Comparison of ENCODE assay signal across 21 mouse cellular contexts in genomic region chr1:192128343-192128742, GRCm38 (mm10). TPM values are rescaled to one million over a fixed set of nuclear protein-coding genes. Genes with fewer than 3 reads are reported as not detected.
DNase-seq lines count a peak whose midpoint lies in the region; ATAC-seq and TF ChIP-seq lines count a peak whose summit lies in the region.
"Had no signal": no experiment of that assay in that cellular context is flagged by ENCODE, and none has a peak within 500 bp of the region (broad histone marks: within the 10 kb centered on the region; RNA-seq: fewer than 3 reads in every experiment).

No protein-coding gene starts in this region.

- TF ChIP-seq POLR2A in MEL (IDR thresholded peaks at IDR 0.05; ENCODE audit: control insufficient read depth in 1 of 2, insufficient read depth in 1 of 2, low read depth in 1 of 2, low read length in 2 of 2, poor library complexity in 1 of 2), result no peak

- H3K27me3 ChIP-seq in MEL (ENCODE audit: control insufficient read depth in 1 of 2, insufficient read depth in 2 of 2, low read length in 2 of 2), result no peaks in the 10 kb centered on the region
- H3K27me3 ChIP-seq in liver, embryonic 12.5 days (replicated peaks), result no peaks in the 10 kb centered on the region
- H3K27me3 ChIP-seq in liver, embryonic 16.5 days (ENCODE audit: control insufficient read depth, insufficient read depth, low read depth, low read length), result no peaks in the 10 kb centered on the region
- no peaks in the 10 kb centered on the region for H3K27me3 ChIP-seq in hindbrain, embryonic 11.5 days (ENCODE audit: control insufficient read depth, insufficient read depth, low read length)
- H3K27me3 ChIP-seq: embryonic facial prominence, embryonic 13.5 days; forebrain, embryonic 12.5 days; heart, embryonic 12.5 days; hindbrain, embryonic 15.5 days; Patski had no signal

- peak; percentile 53; the same call in 1 of the 2 replicates for ATAC-seq in liver, embryonic 12.5 days
- peak; percentile 35 for ATAC-seq in liver, embryonic 16.5 days (ENCODE audit: low read depth)
- no peak for ATAC-seq in hindbrain, embryonic 11.5 days (ENCODE audit: low FRiP score)
- ATAC-seq in inflammation-experienced regulatory T-cells, adult 6 months, result no peak
- ATAC-seq: activated CD4-positive, CD25-positive, alpha-beta regulatory T cell, adult 4 months; forebrain, embryonic 16.5 days; Patski had no signal

- H3K9me3 ChIP-seq in MEL (replicated peaks; ENCODE audit: insufficient read depth, low read length), result no peaks in the 10 kb centered on the region
- H3K9me3 ChIP-seq in liver, embryonic 12.5 days (replicated peaks), result no peaks in the 10 kb centered on the region
- no peaks in the 10 kb centered on the region for H3K9me3 ChIP-seq in liver, embryonic 16.5 days (replicated peaks; ENCODE audit: control insufficient read depth, low read length)
- no peaks in the 10 kb centered on the region for H3K9me3 ChIP-seq in hindbrain, embryonic 11.5 days (ENCODE audit: control insufficient read depth, low read length)
- H3K9me3 ChIP-seq: embryonic facial prominence, embryonic 13.5 days; forebrain, embryonic 12.5 days; heart, embryonic 12.5 days; hindbrain, embryonic 10.5 days; hindbrain, embryonic 15.5 days had no signal

- H3K4me2 ChIP-seq in liver, embryonic 12.5 days, result no peak overlapping the region
- H3K4me2 ChIP-seq in liver, embryonic 16.5 days (ENCODE audit: low read depth, low read length), result no peak overlapping the region
- no peak overlapping the region for H3K4me2 ChIP-seq in hindbrain, embryonic 11.5 days (replicated peaks; ENCODE audit: low read depth, low read length)
- H3K4me2 ChIP-seq: embryonic facial prominence, embryonic 13.5 days; forebrain, embryonic 12.5 days; heart, embryonic 12.5 days; hindbrain, embryonic 15.5 days had no signal

- peak; percentile 47 for DNase-seq in MEL (ENCODE audit: low read depth, low spot score)
- peak; percentile 9 for DNase-seq in retina, postnatal 1 day
- DNase-seq in hindbrain, embryonic 11.5 days (ENCODE audit: low spot score), result no peak
- no peak for DNase-seq in thymus, postnatal 14 days
- DNase-seq: adrenal gland, postnatal 14 days; cerebellum, adult 18-20 months; cerebellum, adult 9-11 months; cerebellum, postnatal 36 days; gastrocnemius, postnatal 10 days; heart, adult 2 months had no signal

- H3K36me3 ChIP-seq in MEL (ENCODE audit: control insufficient read depth in 1 of 2, insufficient read depth in 2 of 2, low read length in 2 of 2), result peaks cover 9 to 28% of the 10 kb centered on the region in 2 experiments
- H3K36me3 ChIP-seq in liver, embryonic 12.5 days, result peaks cover 52% of the 10 kb centered on the region
- peaks cover 14% of the 10 kb centered on the region for H3K36me3 ChIP-seq in liver, embryonic 16.5 days (ENCODE audit: control insufficient read depth, insufficient read depth)
- peaks cover 3% of the 10 kb centered on the region; the same call in 1 of the 2 replicates for H3K36me3 ChIP-seq in hindbrain, embryonic 11.5 days (ENCODE audit: control insufficient read depth, insufficient read depth, low read length)

- peak; percentile 49 to 67 for TF ChIP-seq EP300 in MEL (IDR thresholded peaks at IDR 0.05; ENCODE audit: low read depth in 1 of 2, low read length in 2 of 2)

- H3K9ac ChIP-seq in MEL (ENCODE audit: control insufficient read depth, low read depth, low read length, poor library complexity, severe bottlenecking), result no peak overlapping the region; the same call in 1 of the 2 replicates
- no peak overlapping the region for H3K9ac ChIP-seq in liver, embryonic 12.5 days
- no peak overlapping the region for H3K9ac ChIP-seq in liver, embryonic 16.5 days (ENCODE audit: low read depth, low read length)
- no peak overlapping the region for H3K9ac ChIP-seq in hindbrain, embryonic 11.5 days (ENCODE audit: low read depth, low read length)
- H3K9ac ChIP-seq: embryonic facial prominence, embryonic 13.5 days; forebrain, embryonic 12.5 days; heart, embryonic 12.5 days; hindbrain, embryonic 15.5 days had no signal

- no peak for TF ChIP-seq RAD21 in MEL (IDR thresholded peaks at IDR 0.05; ENCODE audit: low read depth, low read length)

- TF ChIP-seq CTCF in MEL (IDR thresholded peaks at IDR 0.05 in 2 of 3, conservative IDR thresholded peaks at IDR 0.05 in 1 of 3; ENCODE audit: control insufficient read depth in 1 of 3, insufficient read depth in 1 of 3, low read depth in 2 of 3, low read length in 3 of 3, poor library complexity in 1 of 3, severe bottlenecking in 1 of 3), result no peak

- H3K4me3 ChIP-seq in MEL (ENCODE audit: control insufficient read depth in 1 of 2, insufficient read depth in 1 of 2, low read depth in 2 of 2, low read length in 2 of 2), result no peak overlapping the region
- no peak overlapping the region for H3K4me3 ChIP-seq in liver, embryonic 12.5 days
- H3K4me3 ChIP-seq in liver, embryonic 16.5 days (ENCODE audit: low read depth, low read length), result no peak overlapping the region
- H3K4me3 ChIP-seq in hindbrain, embryonic 11.5 days (ENCODE audit: low read depth, low read length), result no peak overlapping the region
- H3K4me3 ChIP-seq: embryonic facial prominence, embryonic 13.5 days; forebrain, embryonic 12.5 days; heart, adult 2 months; heart, embryonic 12.5 days; hindbrain, embryonic 10.5 days; hindbrain, embryonic 15.5 days had no signal

- 71% methylated on average over 8 of the region's 8 CpGs for WGBS in liver, embryonic 12.5 days (ENCODE audit: insufficient replicate concordance)
- 55% methylated on average over 8 of the region's 8 CpGs for WGBS in liver, embryonic 16.5 days (ENCODE audit: insufficient replicate concordance)
- 94% methylated on average over 8 of the region's 8 CpGs for WGBS in hindbrain, embryonic 11.5 days

- no peaks in the 10 kb centered on the region for H3K79me2 ChIP-seq in MEL (ENCODE audit: control insufficient read depth, insufficient read depth, low read length, poor library complexity)

- H3K27ac ChIP-seq in MEL (ENCODE audit: control insufficient read depth, low read depth, low read length), result peak overlapping the region; percentile 23; the same call in 1 of the 2 replicates
- H3K27ac ChIP-seq in liver, embryonic 12.5 days, result no peak overlapping the region
- no peak overlapping the region for H3K27ac ChIP-seq in liver, embryonic 16.5 days (ENCODE audit: low read length)
- H3K27ac ChIP-seq in hindbrain, embryonic 11.5 days (ENCODE audit: low read depth, low read length), result no peak overlapping the region
- H3K27ac ChIP-seq: embryonic facial prominence, embryonic 13.5 days; forebrain, embryonic 12.5 days; heart, adult 2 months; hindbrain, embryonic 10.5 days; hindbrain, embryonic 15.5 days had no signal

- H3K4me1 ChIP-seq in MEL (ENCODE audit: control insufficient read depth in 1 of 2, insufficient read depth in 2 of 2, low read length in 2 of 2), result peaks cover 17 to 21% of the 10 kb centered on the region in 2 experiments
- H3K4me1 ChIP-seq in liver, embryonic 12.5 days, result peaks cover 28% of the 10 kb centered on the region
- peaks cover 13% of the 10 kb centered on the region for H3K4me1 ChIP-seq in liver, embryonic 16.5 days (ENCODE audit: control insufficient read depth, low read depth, low read length)
- H3K4me1 ChIP-seq in hindbrain, embryonic 11.5 days (replicated peaks; ENCODE audit: control insufficient read depth, insufficient read depth, low read length), result no peaks in the 10 kb centered on the region
- H3K4me1 ChIP-seq: embryonic facial prominence, embryonic 13.5 days; forebrain, embryonic 12.5 days; heart, embryonic 12.5 days; hindbrain, embryonic 10.5 days; hindbrain, embryonic 15.5 days had no signal

TF ChIP-seq in MEL, 35 proteins besides CTCF, POLR2A, EP300 and RAD21 (continues in another document):
- TF ChIP-seq CHD2 (IDR thresholded peaks at IDR 0.05; ENCODE audit: low read length) (no peak), MAX (IDR thresholded peaks at IDR 0.05; ENCODE audit: low read length) (peak; percentile 90), BHLHE40 (IDR thresholded peaks at IDR 0.05; ENCODE audit: borderline replicate concordance, low read depth, low read length) (peak; percentile 14; the same call in 1 of the 2 replicates), ETS1 (IDR thresholded peaks at IDR 0.05; ENCODE audit: low read depth, low read length) (peak; percentile 86), JUND (IDR thresholded peaks at IDR 0.05; ENCODE audit: low read depth, low read length) (no peak), TCF12 (IDR thresholded peaks at IDR 0.05; ENCODE audit: low read depth, low read length) (peak; percentile 74), RCOR1 (IDR thresholded peaks at IDR 0.05; ENCODE audit: low read depth, low read length) (no peak), ELF1 (IDR thresholded peaks at IDR 0.05; ENCODE audit: low read depth, low read length) (no peak), TAL1 (IDR thresholded peaks at IDR 0.05; ENCODE audit: low read length) (peak; percentile 33), NRF1 (IDR thresholded peaks at IDR 0.05; ENCODE audit: insufficient read depth, low read depth, low read length, poor library complexity, severe bottlenecking) (0 out of 2 replicates have a peak, but pooled peaks have one; percentile 31), SIN3A (IDR thresholded peaks at IDR 0.05; ENCODE audit: low read length) (0 out of 2 replicates have a peak, but pooled peaks have one; percentile 61), USF1 (IDR thresholded peaks at IDR 0.05; ENCODE audit: low read depth, low read length) (peak; percentile 41; the same call in 1 of the 2 replicates), MXI1 (IDR thresholded peaks at IDR 0.05; ENCODE audit: low read depth, low read length) (peak; percentile 85), GATA1 (IDR thresholded peaks at IDR 0.05; ENCODE audit: low read depth, low read length) (peak; percentile 83)

RNA-seq across cellular contexts. Expression of gene Rcor3, which starts 9.5 kb away (rescaled TPM):
- total RNA-seq in MEL (2012; rRNA removed), result 5.0 and 6.7 TPM in 2 replicates
- polyA plus RNA-seq in MEL (2012; ENCODE audit: insufficient read depth in 1 of 2, insufficient read length in 2 of 2, low read depth in 1 of 2, low replicate concordance in 2 of 2, missing spikeins in 1 of 2), result 10 to 100 TPM in 1 of 2 experiments, not detected in 1; 15.5 TPM
- 10.8 and 11.8 TPM in 2 replicates for polyA plus RNA-seq in liver, embryonic 12.5 days (2016; fragmentation: Nextera tagmentation; extraction: Ambion mirVana)
- 7.0 and 8.6 TPM in 2 replicates for polyA plus RNA-seq in liver, embryonic 16.5 days (2015; fragmentation: Nextera tagmentation; extraction: Ambion mirVana)
- 20.3 and 22.2 TPM in 2 replicates for polyA plus RNA-seq in hindbrain, embryonic 11.5 days (2014; fragmentation: Nextera tagmentation; extraction: Ambion mirVana)
- polyA plus RNA-seq in inflammation-experienced regulatory T-cells, adult 6 months (2017; shearing (Covaris generic)), result 10 to 100 TPM; 10.9 to 19.9 (median 14.6) TPM

RNA-seq across cellular contexts. Expression of gene Traf5, which starts 36.0 kb away (rescaled TPM):
- total RNA-seq in MEL (2012; rRNA removed), result 3.5 and 4.0 TPM in 2 replicates
- 1 to 10 TPM in 1 of 2 experiments, not detected in 1; 7.3 TPM for polyA plus RNA-seq in MEL (2012; ENCODE audit: insufficient read depth in 1 of 2, insufficient read length in 2 of 2, low read depth in 1 of 2, low replicate concordance in 2 of 2, missing spikeins in 1 of 2)
- 9.9 and 11.2 TPM in 2 replicates for polyA plus RNA-seq in liver, embryonic 12.5 days (2016; fragmentation: Nextera tagmentation; extraction: Ambion mirVana)
- 4.9 and 5.3 TPM in 2 replicates for polyA plus RNA-seq in liver, embryonic 16.5 days (2015; fragmentation: Nextera tagmentation; extraction: Ambion mirVana)
- polyA plus RNA-seq in hindbrain, embryonic 11.5 days (2014; fragmentation: Nextera tagmentation; extraction: Ambion mirVana), result 4.5 and 5.9 TPM in 2 replicates
- 10 to 100 TPM; 51.7 to 69.8 (median 67.4) TPM for polyA plus RNA-seq in inflammation-experienced regulatory T-cells, adult 6 months (2017; shearing (Covaris generic))

Comparison
In these comparisons a context has a peak if more than half of its experiments do, and no peak if none do; other contexts are left out.
1. DNase-seq: peak in MEL (single experiment) and retina, postnatal 1 day (single experiment); none in hindbrain, embryonic 11.5 days (single experiment) and thymus, postnatal 14 days (single experiment).
2. ATAC-seq: peak in liver, embryonic 12.5 days (single experiment) and liver, embryonic 16.5 days (single experiment); none in hindbrain, embryonic 11.5 days (single experiment) and inflammation-experienced regulatory T-cells, adult 6 months (single experiment).